Mouse (Mus musculus) liver, postnatal 0 days (tissue): ENCODE results near the gene Abcc1.

Experiments used
- CTCF ChIP-seq: sonication (generic); IDR thresholded peaks from 2 replicates; pipeline ENCODE4 v1.5.1; 2016; ENCODE audit warnings: antibody characterized with exemption, low read depth
- EP300 ChIP-seq: IDR thresholded peaks from 2 replicates; pipeline ENCODE4 v1.6.1; 2016; ENCODE audit warnings: antibody characterized with exemption, low read depth, mild to moderate bottlenecking

DNA sequence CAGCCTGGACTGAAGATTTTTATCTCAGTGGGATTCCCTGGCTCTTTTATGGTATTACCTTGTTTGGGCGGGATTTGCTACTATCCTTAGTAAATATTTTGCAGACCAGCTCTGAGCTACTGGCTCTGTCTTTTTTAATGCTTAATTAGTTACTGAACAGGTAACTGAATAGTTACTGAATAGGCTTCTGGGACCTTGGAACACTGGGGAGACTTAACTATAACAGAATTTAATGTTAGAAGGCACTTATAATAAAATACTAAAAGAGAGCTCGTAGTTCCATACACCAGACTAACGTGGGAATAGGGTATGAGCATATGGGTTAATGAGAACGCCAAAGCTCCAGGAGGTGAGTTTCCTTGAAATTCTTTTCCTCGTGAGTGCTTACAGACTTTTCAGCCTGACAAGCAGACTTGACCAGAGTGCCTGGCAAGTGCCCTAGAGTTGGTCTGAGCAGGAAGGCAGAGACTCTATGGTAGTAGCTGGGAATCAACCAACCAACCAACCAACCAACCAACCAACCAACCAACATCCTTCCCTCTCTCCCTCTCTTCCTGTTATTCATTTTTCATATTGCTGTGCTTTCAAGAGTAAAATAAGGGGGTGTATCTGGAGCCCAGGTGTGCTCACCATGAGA is 59.3 kb downstream of the Abcc1 start:
- TF ChIP-seq CTCF = no peak
- no peak for TF ChIP-seq EP300
